Mouse (Mus musculus) megakaryocyte, embryonic 14.5 days (primary cell): ENCODE measurements around the gene Csdc2. TPM values are rescaled to one million over a fixed set of nuclear protein-coding genes. Genes with fewer than 3 reads are reported as not detected.
A peak's percentile ranks its signal among the peaks of the same experiment; 100 is the strongest.

Experiments used
- H3K27me3 ChIP-seq: replicated peaks from 2 replicates; pipeline ENCODE3; 2012; ENCODE audit warnings: inconsistent platforms
- H3K36me3 ChIP-seq: replicated peaks from 2 replicates; pipeline ENCODE3; 2012; ENCODE audit warnings: low read length, inconsistent platforms, mixed read lengths
- H3K4me1 ChIP-seq: 2 replicates; pipeline ENCODE4 v1.6.1; 2012; ENCODE audit warnings: inconsistent platforms
- H3K4me3 ChIP-seq: replicated peaks from 2 replicates; pipeline ENCODE3; 2012; ENCODE audit warnings: moderate library complexity, mild to moderate bottlenecking, inconsistent platforms
- H3K9me3 ChIP-seq: 2 replicates; pipeline ENCODE4 v1.6.1; 2012; ENCODE audit warnings: inconsistent platforms
- FLI1 ChIP-seq: IDR thresholded peaks from 2 replicates; pipeline ENCODE4 v1.6.1; 2012; ENCODE audit warnings: low read length, inconsistent platforms, mixed read lengths
- GATA1 ChIP-seq: IDR thresholded peaks from 3 replicates; pipeline ENCODE4 v1.6.1; 2012; ENCODE audit warnings: mixed read lengths, low read length, inconsistent platforms, borderline replicate concordance
- polyA plus RNA-seq: library from polyadenylated mRNA; stranded (reverse); fragments of >175 nt; gene quantifications from 2 replicates; pipeline ENCODE4 v1.2.3, GENCODE M21; 2012; ENCODE audit warnings: low replicate concordance; ENCODE audit not compliant: insufficient read depth

Csdc2 gene
- polyA plus RNA-seq, 1 experiment: not detected

DNA sequence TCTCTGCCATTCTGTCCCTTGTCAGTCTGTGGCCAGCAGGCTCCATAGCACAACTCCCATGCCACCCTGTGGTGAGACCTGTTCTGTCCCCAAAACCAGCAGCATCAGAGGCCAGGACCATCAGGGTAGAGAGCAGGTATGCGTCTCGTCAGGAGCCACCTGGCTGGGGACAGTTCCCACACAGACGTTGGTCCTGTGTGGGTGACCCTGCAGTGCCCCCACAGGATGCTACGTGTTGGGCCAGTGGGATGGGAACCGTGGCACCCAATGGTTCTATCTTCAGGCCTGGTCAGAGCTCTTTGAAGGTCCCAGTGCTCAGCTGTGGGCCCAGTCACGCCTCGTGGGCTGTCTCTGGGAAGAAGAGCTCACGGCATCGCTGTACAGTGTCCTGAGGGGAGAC lies 14.6 kb downstream of the Csdc2 start:
- H3K27me3 ChIP-seq: peaks cover 12% of the 10 kb centered on the region
- peaks cover 22% of the 10 kb centered on the region for H3K4me1 ChIP-seq
- no peak overlapping the region for H3K4me3 ChIP-seq
- peaks cover 58% of the 10 kb centered on the region for H3K36me3 ChIP-seq
- peaks cover 6% of the 10 kb centered on the region; the same call in 1 of the 2 replicates for H3K9me3 ChIP-seq
- no peak for TF ChIP-seq FLI1
- no peak for TF ChIP-seq GATA1

DNA sequence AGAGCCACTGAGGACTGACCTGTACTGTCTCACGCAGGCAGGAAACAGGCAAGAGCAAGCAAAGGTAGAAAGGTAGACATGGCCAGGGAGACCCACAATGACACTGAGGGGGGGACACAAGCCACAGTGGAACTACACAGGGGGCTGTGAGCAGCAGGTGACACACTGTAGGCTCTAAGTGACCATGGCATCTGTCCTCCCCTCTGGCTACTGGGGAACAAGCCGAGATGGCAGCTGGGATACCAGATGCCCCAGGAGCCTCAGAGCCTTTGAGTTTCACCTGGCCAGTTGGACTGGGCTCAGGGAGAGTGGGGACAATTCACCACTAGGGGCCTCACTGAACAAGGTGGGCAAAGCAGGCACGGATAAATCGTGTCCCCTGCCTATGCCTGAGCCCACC lies 15.8 kb downstream of the Csdc2 start:
- Histone ChIP-seq H3K36me3 (peaks cover 68% of the 10 kb centered on the region), H3K4me1 (peaks cover 23% of the 10 kb centered on the region), H3K9me3 (peaks cover under 1% of the 10 kb centered on the region; the same call in 1 of the 2 replicates), H3K4me3 (no peak overlapping the region), H3K27me3 (peaks cover 9% of the 10 kb centered on the region)
- TF ChIP-seq FLI1 (no peak), GATA1 (no peak)

DNA sequence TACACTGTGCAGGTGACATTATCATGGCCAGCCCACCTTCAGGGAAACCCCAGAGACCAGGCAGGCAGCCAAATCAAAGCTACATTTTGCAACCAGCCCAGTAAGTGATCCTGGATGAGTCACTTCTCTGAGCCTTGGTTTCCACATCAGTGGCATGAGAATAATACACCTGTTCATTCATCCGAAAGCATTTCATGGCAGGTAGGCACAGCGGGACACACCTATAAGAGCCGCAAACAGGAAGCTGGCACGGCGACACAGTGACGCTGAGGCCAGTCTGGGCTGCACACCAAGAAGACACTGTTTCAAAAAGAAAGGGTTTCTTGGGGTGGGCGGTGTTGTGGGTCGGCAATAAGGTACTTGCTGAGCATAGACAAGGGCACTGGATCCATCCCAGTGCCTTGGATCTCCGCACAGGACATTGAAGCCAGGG lies 17.6 kb downstream of the Csdc2 start:
- peaks cover 4% of the 10 kb centered on the region for H3K27me3 ChIP-seq
- H3K4me1 ChIP-seq: peaks cover 21% of the 10 kb centered on the region
- TF ChIP-seq GATA1 (no peak), FLI1 (no peak)
- H3K36me3 ChIP-seq: peaks cover 74% of the 10 kb centered on the region
- H3K4me3 ChIP-seq: no peak overlapping the region
- H3K9me3 ChIP-seq: no peaks in the 10 kb centered on the region

DNA sequence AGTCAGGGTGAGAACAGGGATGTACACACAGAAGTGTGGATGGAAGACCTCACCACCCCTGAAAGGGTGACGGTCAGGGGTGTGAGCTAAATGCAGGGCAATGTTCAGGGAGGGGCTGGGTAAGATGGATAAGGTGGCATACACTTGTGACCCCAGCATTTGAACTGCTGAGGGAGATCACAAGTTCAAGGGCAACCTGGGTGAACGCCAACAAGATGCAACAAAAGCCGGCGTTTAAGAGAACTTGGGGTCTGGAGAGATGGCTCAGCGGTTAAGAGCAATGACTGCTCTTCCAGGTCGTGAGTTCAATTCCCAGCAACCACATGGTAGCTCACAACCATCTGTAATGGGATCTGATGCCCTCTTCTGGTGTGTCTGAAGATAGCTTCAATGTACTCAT lies 18.2 kb downstream of the Csdc2 start:
- Histone ChIP-seq H3K4me1 (peaks cover 24% of the 10 kb centered on the region), H3K4me3 (no peak overlapping the region), H3K27me3 (peaks cover 3% of the 10 kb centered on the region), H3K36me3 (peaks cover 74% of the 10 kb centered on the region), H3K9me3 (no peaks in the 10 kb centered on the region)
- TF ChIP-seq GATA1 (no peak), FLI1 (no peak)

DNA sequence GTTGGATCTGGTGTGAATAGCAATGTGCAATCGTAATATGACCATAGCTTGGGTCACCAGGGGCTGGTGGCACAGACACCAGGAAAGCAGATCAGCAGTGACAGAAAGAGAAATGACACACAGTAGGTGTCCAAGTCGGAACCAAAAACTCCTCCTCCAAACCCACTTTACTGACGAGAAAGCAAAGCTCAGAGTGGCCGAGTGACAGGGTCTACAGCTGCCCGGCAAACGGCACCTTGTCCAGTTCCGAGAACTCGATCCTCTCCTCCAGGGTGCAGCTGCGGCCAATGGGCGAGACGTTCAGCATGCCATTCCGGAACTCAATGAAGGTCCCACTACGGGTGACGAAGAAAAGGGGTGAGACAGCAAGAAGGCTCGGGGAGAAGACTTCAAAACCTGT lies 18.9 kb downstream of the Csdc2 start:
- H3K36me3 ChIP-seq: peaks cover 70% of the 10 kb centered on the region
- no peaks in the 10 kb centered on the region for H3K27me3 ChIP-seq
- no peak overlapping the region for H3K4me3 ChIP-seq
- peaks cover 28% of the 10 kb centered on the region for H3K4me1 ChIP-seq
- no peaks in the 10 kb centered on the region for H3K9me3 ChIP-seq
- TF ChIP-seq GATA1: no peak
- TF ChIP-seq FLI1: no peak

DNA sequence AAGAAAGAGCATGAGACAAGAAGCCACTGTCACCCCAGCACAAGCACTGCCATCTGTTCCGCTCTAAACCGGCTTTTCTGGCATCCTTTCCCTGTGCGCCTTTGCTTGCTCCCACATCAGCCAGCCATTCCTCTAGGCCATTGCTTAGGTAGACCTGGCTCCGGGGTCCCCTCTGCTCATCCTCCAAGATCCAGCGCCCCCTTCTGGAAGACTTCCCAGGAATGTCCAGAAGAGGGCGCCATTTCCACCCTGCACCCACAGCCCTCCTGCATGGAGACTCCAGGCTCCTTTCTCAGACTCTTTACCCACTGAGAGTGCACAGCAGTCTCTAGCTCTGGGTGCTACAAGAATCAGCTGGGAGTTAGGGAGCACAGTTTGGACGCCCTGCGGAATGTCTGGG lies 19.9 kb downstream of the Csdc2 start:
- TF ChIP-seq FLI1 (no peak), GATA1 (no peak)
- no peaks in the 10 kb centered on the region for H3K9me3 ChIP-seq
- H3K27me3 ChIP-seq: no peaks in the 10 kb centered on the region
- H3K4me1 ChIP-seq: peaks cover 29% of the 10 kb centered on the region
- peaks cover 60% of the 10 kb centered on the region for H3K36me3 ChIP-seq
- no peak overlapping the region for H3K4me3 ChIP-seq

DNA sequence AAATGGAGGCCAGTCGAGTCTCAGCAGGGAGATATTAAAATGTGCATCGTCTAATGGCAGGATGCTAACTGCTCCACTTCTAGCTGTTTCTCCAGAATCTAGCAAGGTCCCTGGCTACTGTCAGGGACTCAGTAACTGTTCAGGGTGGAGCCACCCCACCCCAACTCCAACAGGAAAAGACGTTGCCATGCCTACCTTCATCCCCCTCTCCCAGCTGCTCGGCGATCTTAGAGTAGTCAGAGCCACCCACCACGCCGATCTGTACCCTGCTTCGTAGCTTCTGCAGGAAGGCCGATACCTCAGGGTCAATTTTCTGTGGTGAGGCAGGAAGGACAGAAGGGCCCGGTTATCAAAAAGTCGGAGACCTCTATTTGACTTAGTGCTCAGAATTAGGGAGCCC lies 21.0 kb downstream of the Csdc2 start:
- no peak for TF ChIP-seq GATA1
- no peak for TF ChIP-seq FLI1
- no peak overlapping the region for H3K4me3 ChIP-seq
- H3K4me1 ChIP-seq: peaks cover 29% of the 10 kb centered on the region
- H3K9me3 ChIP-seq: no peaks in the 10 kb centered on the region
- H3K36me3 ChIP-seq: peaks cover 48% of the 10 kb centered on the region
- H3K27me3 ChIP-seq: no peaks in the 10 kb centered on the region

DNA sequence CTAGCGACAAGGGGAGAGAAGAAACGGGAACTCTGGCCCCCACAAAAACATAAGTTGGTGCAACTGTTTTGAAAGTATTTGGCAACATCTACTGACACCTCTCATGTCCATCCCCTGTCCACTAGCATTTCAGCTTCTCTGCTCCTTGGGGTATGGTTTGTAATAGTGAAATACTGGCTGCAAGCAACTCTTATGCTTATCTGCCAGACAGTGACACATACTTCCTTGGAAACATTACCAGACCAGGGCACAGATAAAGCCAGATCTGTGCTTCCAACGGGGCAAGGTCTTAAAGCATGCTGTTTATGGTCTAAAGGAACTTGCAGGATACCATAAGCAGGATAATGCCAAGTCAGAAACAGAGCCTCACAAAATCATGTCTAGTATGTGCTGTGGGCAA lies 22.3 kb downstream of the Csdc2 start:
- Histone ChIP-seq H3K9me3 (no peaks in the 10 kb centered on the region), H3K4me1 (peaks cover 29% of the 10 kb centered on the region), H3K36me3 (peaks cover 38% of the 10 kb centered on the region), H3K27me3 (no peaks in the 10 kb centered on the region), H3K4me3 (no peak overlapping the region)
- TF ChIP-seq FLI1: no peak
- no peak for TF ChIP-seq GATA1

DNA sequence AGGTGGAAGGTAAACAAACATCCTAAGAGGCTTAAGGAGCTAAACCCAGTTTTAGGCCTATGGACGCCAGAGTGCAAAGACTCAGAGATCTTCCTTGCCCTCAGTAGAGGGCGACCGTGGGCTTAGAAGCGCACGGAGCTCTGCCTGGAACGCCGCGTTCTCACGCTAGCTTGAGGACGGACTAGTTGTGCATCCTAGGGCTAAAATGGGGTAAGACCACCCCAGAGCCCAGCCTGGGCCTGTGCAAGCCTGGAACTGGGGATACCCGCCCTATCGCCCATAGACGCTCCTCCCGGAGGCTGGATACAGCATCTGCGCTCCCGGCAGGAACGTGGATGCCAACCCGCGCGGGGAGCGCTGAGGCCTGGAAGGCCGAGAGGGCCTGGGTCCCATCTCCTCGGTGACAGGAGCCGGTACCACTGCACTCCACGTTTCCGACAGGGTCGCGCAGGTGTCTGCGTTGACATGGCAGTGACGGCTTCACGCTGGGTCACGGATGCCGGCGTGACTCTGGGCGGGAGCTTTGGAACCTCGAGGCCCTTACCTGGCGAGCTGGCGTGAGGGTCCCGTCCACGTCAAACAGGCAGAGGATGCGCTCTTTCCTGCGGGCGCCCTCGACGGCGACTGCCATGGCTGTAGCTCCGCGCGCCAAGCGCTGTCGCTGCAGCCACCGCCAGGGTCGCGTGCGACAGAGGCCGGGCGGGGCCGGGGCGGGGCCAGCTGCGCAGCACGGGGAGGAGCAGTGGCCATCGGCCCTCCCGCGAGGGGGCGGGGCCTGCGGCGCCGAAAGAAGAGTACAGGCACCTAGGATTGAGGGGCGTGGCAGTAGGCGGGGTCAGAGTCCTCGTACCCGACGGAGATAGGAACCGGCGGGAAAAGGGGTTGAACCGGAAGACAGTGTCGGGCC lies 23.9 kb downstream of the Csdc2 start, which contains the start of gene Pmm1:
Gene Pmm1, minus strand, starts transcription at position 760 of the 907 bp plus-strand sequence.
- Histone ChIP-seq H3K4me3 (peak within 1 kb of the TSS; percentile 98), H3K4me1 (peaks cover 34% of the 10 kb centered on the region), H3K9me3 (no peaks in the 10 kb centered on the region), H3K36me3 (peaks cover 23% of the 10 kb centered on the region), H3K27me3 (no peaks in the 10 kb centered on the region)
- TF ChIP-seq GATA1: no peak
- TF ChIP-seq FLI1: no peak

DNA sequence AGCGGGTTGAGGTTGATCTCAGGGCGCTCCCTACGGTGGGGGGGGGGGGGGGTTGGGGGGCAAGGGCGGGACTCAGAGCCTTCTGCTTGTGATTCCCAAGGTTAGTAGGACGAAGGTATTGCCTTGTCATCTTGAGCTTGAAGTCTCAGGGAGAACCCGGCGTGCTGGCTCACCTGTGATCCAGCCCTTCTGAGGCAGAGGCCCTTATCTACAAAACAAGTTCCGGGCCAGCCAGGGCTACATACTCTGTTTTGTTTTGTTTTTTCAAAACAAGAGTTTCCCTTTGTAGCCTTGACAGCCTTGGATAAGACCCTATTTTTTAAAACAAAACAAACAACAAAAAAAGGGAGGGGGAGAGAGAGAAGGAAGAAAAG lies 24.5 kb downstream of the Csdc2 start:
- Histone ChIP-seq H3K27me3 (no peaks in the 10 kb centered on the region), H3K4me1 (peaks cover 34% of the 10 kb centered on the region), H3K4me3 (peak overlapping the region; percentile 98), H3K36me3 (peaks cover 17% of the 10 kb centered on the region), H3K9me3 (no peaks in the 10 kb centered on the region)
- TF ChIP-seq FLI1: no peak
- no peak for TF ChIP-seq GATA1
